Mouse (Mus musculus): ENCODE results near the gene Fibin. TPM values are rescaled to one million over a fixed set of nuclear protein-coding genes. Genes with fewer than 3 reads are reported as not detected.

Gene Fibin
- not detected in 2 replicates for polyA plus RNA-seq (2012; ENCODE audit: insufficient read depth, insufficient read length, missing spikeins)

- H3K4me3 ChIP-seq (ENCODE audit: insufficient read depth, low read length), result no peak within 1 kb of the TSS
Observed at GRCm38 (mm10) chr2:110362432-110363283, at the start of gene Fibin. TSS of gene Fibin (minus strand) at chr2:110363183.

GRCm38 (mm10) chr2:110411428-110411827, 48.4 kb upstream of the Fibin start:
- Histone ChIP-seq H3K27ac (ENCODE audit: insufficient read depth, low read depth, low read length) (no peak overlapping the region), H3K4me3 (ENCODE audit: insufficient read depth, low read length) (no peak overlapping the region), H3K4me1 (ENCODE audit: control insufficient read depth, insufficient read depth, low read length) (no peaks in the 10 kb centered on the region)
- TF ChIP-seq CTCF (IDR thresholded peaks at IDR 0.05; ENCODE audit: low read depth, low read length), result no peak
- no peak for TF ChIP-seq POLR2A (IDR thresholded peaks at IDR 0.05; ENCODE audit: borderline replicate concordance, low read depth, low read length)

More at GRCm38 (mm10) chr2:110362432-110363283, at the start of gene Fibin:
- Histone ChIP-seq H3K4me1 (ENCODE audit: control insufficient read depth, insufficient read depth, low read length) (no peaks in the 10 kb centered on the region), H3K27ac (ENCODE audit: insufficient read depth, low read depth, low read length) (no peak within 1 kb of the TSS)
- TF ChIP-seq CTCF (IDR thresholded peaks at IDR 0.05; ENCODE audit: low read depth, low read length) (no peak), POLR2A (IDR thresholded peaks at IDR 0.05; ENCODE audit: borderline replicate concordance, low read depth, low read length) (no peak)

DNA sequence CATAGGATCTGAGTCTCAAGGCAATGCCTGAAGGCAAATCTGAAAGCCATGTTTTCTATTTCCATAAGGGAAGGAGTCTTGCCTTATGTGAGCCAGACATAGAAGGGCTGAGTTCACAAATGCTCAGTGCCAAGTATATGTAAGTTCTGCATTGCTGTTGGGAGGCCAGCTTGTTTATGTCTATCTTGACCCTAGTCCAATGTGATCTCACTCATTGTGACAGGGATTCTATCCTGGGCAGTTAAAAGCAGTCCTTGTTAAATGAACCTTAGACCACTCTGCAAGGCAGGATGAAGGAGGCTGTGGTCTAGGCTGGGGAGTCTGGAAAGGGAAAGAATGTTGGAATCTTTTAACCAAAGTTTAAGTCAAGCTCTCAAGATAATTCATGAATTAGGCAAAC, 45.8 kb upstream of the Fibin start:
- Histone ChIP-seq H3K27ac (ENCODE audit: insufficient read depth, low read depth, low read length) (no peak overlapping the region), H3K4me3 (ENCODE audit: insufficient read depth, low read length) (no peak overlapping the region), H3K4me1 (ENCODE audit: control insufficient read depth, insufficient read depth, low read length) (no peaks in the 10 kb centered on the region)
- TF ChIP-seq CTCF (IDR thresholded peaks at IDR 0.05; ENCODE audit: low read depth, low read length), result no peak
- no peak for TF ChIP-seq POLR2A (IDR thresholded peaks at IDR 0.05; ENCODE audit: borderline replicate concordance, low read depth, low read length)

GRCm38 (mm10) chr2:110392714-110393336, 29.8 kb upstream of the Fibin start:
- H3K27ac ChIP-seq (ENCODE audit: insufficient read depth, low read depth, low read length), result no peak overlapping the region
- no peak overlapping the region for H3K4me3 ChIP-seq (ENCODE audit: insufficient read depth, low read length)
- TF ChIP-seq CTCF (IDR thresholded peaks at IDR 0.05; ENCODE audit: low read depth, low read length) (no peak), POLR2A (IDR thresholded peaks at IDR 0.05; ENCODE audit: borderline replicate concordance, low read depth, low read length) (no peak)
- H3K4me1 ChIP-seq (ENCODE audit: control insufficient read depth, insufficient read depth, low read length), result no peaks in the 10 kb centered on the region

DNA sequence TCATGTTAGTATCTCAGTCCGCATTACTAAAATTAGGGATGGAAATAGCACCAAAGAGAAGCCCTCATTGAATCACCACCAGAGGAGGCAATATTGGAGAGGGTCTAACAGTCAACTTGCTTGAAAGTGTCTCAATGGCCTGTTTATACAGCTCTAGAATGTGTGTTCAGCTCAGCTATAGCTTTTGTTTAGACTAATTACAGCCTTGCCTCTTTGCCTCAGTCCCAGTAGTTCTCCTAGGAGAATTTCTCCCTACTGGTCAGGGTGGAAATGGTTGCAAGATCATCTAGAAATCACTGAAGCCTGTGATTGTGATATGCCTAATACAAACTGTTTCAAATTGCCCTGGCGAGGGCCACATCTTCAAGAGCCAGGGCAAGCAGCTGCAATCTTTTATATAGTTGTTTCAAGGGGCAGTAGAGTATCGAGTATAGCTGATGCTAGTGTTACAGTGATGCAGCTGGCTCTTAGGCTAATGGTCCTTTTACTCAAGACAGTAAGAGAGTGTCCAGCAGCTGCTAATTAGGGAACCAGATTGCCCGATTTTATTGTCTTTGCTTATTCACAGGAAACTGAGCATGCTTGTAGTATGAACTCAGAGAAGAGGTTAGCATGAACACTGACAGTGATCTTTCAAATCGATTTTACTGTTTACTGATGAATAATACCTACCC, 27.9 kb upstream of the Fibin start:
- H3K4me3 ChIP-seq (ENCODE audit: insufficient read depth, low read length), result no peak overlapping the region
- H3K27ac ChIP-seq (ENCODE audit: insufficient read depth, low read depth, low read length), result no peak overlapping the region
- H3K4me1 ChIP-seq (ENCODE audit: control insufficient read depth, insufficient read depth, low read length), result no peaks in the 10 kb centered on the region
- no peak for TF ChIP-seq POLR2A (IDR thresholded peaks at IDR 0.05; ENCODE audit: borderline replicate concordance, low read depth, low read length)
- TF ChIP-seq CTCF (IDR thresholded peaks at IDR 0.05; ENCODE audit: low read depth, low read length), result no peak

DNA sequence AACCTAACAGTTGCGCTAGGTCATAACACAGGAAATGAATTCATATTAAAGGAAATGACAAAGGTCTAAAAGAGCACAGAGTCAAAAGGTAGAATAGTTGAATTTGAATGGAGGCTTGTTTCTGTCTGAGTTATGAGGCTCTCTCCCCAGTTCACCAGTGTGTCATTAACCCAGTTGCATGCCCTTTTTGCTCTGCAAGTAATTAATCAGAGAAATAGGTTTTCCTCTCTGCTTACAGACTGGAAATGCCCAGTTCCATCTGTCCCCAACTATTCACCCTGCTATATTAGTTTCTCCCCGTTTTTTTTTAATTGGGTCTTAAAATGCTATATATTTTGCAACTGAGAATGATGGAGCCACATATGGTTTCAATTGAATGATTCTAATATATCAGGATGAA, 16.8 kb upstream of the Fibin start:
- H3K4me1 ChIP-seq (ENCODE audit: control insufficient read depth, insufficient read depth, low read length), result no peaks in the 10 kb centered on the region
- TF ChIP-seq POLR2A (IDR thresholded peaks at IDR 0.05; ENCODE audit: borderline replicate concordance, low read depth, low read length) (no peak), CTCF (IDR thresholded peaks at IDR 0.05; ENCODE audit: low read depth, low read length) (no peak)
- H3K4me3 ChIP-seq (ENCODE audit: insufficient read depth, low read length), result no peak overlapping the region
- H3K27ac ChIP-seq (ENCODE audit: insufficient read depth, low read depth, low read length), result no peak overlapping the region

DNA sequence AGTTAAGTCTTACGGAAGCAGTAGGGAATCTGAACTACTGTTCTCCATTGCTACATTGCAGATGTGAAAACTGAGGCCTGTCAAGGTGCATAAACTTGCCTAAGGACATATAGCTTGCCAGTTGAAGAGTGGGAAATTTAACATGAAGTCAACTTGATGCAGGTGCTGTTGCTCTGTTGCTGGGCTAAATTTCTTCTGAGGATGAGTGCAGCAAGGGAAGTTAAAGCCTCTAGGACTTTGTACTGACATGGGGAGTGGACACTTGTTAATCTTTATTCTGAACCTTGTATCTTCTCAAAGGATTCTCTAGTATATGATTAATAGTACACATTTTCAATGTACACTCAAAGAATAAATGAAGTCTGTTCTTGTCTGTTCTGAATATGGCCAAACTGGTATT, 13.7 kb upstream of the Fibin start:
- no peak for TF ChIP-seq CTCF (IDR thresholded peaks at IDR 0.05; ENCODE audit: low read depth, low read length)
- TF ChIP-seq POLR2A (IDR thresholded peaks at IDR 0.05; ENCODE audit: borderline replicate concordance, low read depth, low read length), result no peak

DNA sequence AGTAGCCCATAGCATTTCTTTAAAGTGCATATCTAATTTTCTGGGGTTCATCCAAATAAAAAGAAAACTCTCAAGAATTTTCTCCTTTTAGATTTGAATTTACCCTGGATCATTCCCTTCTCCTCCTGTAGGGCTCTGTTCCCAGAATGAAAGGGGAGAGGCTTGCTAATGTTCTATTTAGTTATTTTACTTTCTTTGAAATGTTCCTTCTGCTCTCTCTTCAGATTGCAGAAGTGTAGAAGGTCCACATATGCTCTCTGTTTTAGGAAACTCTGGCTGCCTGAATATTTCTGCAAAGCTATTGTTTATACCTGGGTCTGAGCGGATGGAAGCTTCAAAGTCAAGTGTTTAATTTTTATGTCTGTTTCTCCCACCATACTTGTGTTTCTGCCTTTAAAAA, 12.5 kb upstream of the Fibin start:
- Histone ChIP-seq H3K4me1 (ENCODE audit: control insufficient read depth, insufficient read depth, low read length) (no peaks in the 10 kb centered on the region), H3K27ac (ENCODE audit: insufficient read depth, low read depth, low read length) (no peak overlapping the region), H3K4me3 (ENCODE audit: insufficient read depth, low read length) (no peak overlapping the region)
- no peak for TF ChIP-seq CTCF (IDR thresholded peaks at IDR 0.05; ENCODE audit: low read depth, low read length)
- TF ChIP-seq POLR2A (IDR thresholded peaks at IDR 0.05; ENCODE audit: borderline replicate concordance, low read depth, low read length), result no peak

More for the DNA sequence above, 13.7 kb upstream of the Fibin start:
- H3K4me3 ChIP-seq (ENCODE audit: insufficient read depth, low read length), result no peak overlapping the region
- H3K4me1 ChIP-seq (ENCODE audit: control insufficient read depth, insufficient read depth, low read length), result no peaks in the 10 kb centered on the region
- no peak overlapping the region for H3K27ac ChIP-seq (ENCODE audit: insufficient read depth, low read depth, low read length)

- no peak for TF ChIP-seq CTCF (IDR thresholded peaks at IDR 0.05; ENCODE audit: low read depth, low read length)
- no peak for TF ChIP-seq POLR2A (IDR thresholded peaks at IDR 0.05; ENCODE audit: borderline replicate concordance, low read depth, low read length)
- no peaks in the 10 kb centered on the region for H3K4me1 ChIP-seq (ENCODE audit: control insufficient read depth, insufficient read depth, low read length)
- H3K27ac ChIP-seq (ENCODE audit: insufficient read depth, low read depth, low read length), result no peak overlapping the region
- H3K4me3 ChIP-seq (ENCODE audit: insufficient read depth, low read length), result no peak overlapping the region
Observed at GRCm38 (mm10) chr2:110373186-110373585, 10.2 kb upstream of the Fibin start.
